Mouse (Mus musculus): Measurements from ENCODE around the gene Tnks1bp1. TPM values are rescaled to one million over a fixed set of nuclear protein-coding genes. Genes with fewer than 3 reads are reported as not detected.

Tnks1bp1 gene
- total and polyA plus RNA-seq, 2 experiments from 2014 or later = 15.4 to 40.5 TPM

DNA sequence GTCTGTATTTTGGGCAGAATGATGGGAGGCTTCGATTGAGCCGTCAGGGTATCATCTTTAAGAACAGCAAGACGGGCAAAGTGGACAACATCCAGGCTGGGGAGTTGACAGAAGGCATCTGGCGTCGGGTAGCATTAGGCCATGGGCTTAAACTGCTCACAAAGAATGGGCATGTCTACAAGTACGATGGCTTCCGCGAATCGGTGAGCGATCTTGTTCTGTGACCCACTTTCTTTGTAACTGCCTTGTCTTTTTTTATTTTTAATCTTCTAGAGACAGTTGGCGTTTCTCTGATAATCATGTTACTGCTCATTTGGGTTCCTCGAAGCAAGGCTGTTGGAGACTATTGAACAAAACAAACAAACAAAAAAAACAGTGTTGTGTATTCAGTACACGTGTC, 9.5 kb upstream of the Tnks1bp1 start:
- Histone ChIP-seq H3K4me2 (ENCODE audit: low read depth, low read length) (peak overlapping the region; percentile 84), H3K4me1 (ENCODE audit: control insufficient read depth, insufficient read depth) (peaks cover 17% of the 10 kb centered on the region), H3K27me3 (ENCODE audit: control insufficient read depth, insufficient read depth, low read length) (no peaks in the 10 kb centered on the region), H3K27ac (ENCODE audit: low read depth) (no peak overlapping the region), H3K36me3 (replicated peaks; ENCODE audit: control insufficient read depth, insufficient read depth, low read length) (peaks cover 41% of the 10 kb centered on the region), H3K9ac (replicated peaks; ENCODE audit: low read depth, low read length) (peak overlapping the region; percentile 86), H3K9me3 (replicated peaks; ENCODE audit: control insufficient read depth, low read length) (no peaks in the 10 kb centered on the region), H3K4me3 (ENCODE audit: low read depth, low read length) (peak overlapping the region; percentile 82)
- 87% methylated on average over 13 of the region's 13 CpGs for WGBS
- DNase-seq (ENCODE audit: low spot score) = no peak
- TF ChIP-seq CTCF (IDR thresholded peaks at IDR 0.05; ENCODE audit: low read depth) (no peak), EP300 (IDR thresholded peaks at IDR 0.05; ENCODE audit: low read depth) (no peak)
- no peak for ATAC-seq (ENCODE audit: insufficient read depth, low read depth)

DNA sequence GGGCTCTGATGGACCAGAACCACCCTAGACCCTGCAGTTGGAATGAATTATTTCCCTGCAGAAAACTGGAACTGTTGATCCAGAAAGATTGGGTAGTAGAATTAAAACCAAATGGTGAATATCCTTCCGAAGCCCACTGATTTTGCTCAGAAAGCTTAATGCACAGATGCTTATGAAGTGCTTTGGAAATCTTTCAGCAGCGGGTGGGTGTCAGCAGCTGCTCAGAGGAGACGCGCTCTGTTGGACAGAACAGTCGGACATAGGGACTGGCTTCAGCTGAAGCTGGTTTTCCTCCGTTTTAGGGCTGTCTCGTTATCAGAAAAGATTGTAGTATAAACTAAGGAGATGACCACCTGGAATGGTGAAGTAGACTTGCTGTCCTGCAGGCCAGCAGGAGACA, 4.2 kb upstream of the Tnks1bp1 start:
- ATAC-seq (ENCODE audit: insufficient read depth, low read depth) (no peak), DNase-seq (ENCODE audit: low spot score) (no peak)
- H3K9ac ChIP-seq (replicated peaks; ENCODE audit: low read depth, low read length) = no peak overlapping the region
- H3K4me2 ChIP-seq (ENCODE audit: low read depth, low read length) = no peak overlapping the region
- WGBS = 87% methylated on average over 7 of the region's 7 CpGs
- H3K27me3 ChIP-seq (ENCODE audit: control insufficient read depth, insufficient read depth, low read length) = no peaks in the 10 kb centered on the region
- no peak overlapping the region for H3K4me3 ChIP-seq (ENCODE audit: low read depth, low read length)
- no peaks in the 10 kb centered on the region for H3K9me3 ChIP-seq (replicated peaks; ENCODE audit: control insufficient read depth, low read length)
- peaks cover 2% of the 10 kb centered on the region; the same call in 1 of the 2 replicates for H3K4me1 ChIP-seq (ENCODE audit: control insufficient read depth, insufficient read depth)
- H3K36me3 ChIP-seq (replicated peaks; ENCODE audit: control insufficient read depth, insufficient read depth, low read length) = peaks cover 77% of the 10 kb centered on the region
- TF ChIP-seq EP300 (IDR thresholded peaks at IDR 0.05; ENCODE audit: low read depth) (no peak), CTCF (IDR thresholded peaks at IDR 0.05; ENCODE audit: low read depth) (no peak)
- H3K27ac ChIP-seq (ENCODE audit: low read depth) = no peak overlapping the region

DNA sequence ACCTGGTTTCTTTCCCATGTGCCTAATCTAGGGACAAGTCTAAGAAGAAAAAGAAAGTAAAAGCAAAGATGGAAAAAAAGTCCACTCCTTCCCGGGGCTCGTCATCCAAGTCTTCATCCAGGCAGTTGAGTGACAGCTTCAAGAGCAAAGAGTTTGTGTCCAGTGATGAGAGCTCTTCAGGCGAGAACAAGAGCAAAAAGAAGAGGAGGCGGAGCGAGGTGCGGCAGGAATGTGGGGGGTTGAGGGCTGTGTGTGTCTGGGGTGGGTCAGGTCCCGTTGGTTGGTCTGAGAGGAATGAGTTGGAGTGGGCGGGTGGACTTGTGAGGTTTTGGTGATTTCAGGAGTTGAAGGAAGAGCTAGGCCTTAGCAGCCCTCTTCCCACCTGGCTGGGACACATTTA, 1.6 kb upstream of the Tnks1bp1 start:
- DNase-seq (ENCODE audit: low spot score) (no peak), ATAC-seq (ENCODE audit: insufficient read depth, low read depth) (no peak)
- H3K9ac ChIP-seq (replicated peaks; ENCODE audit: low read depth, low read length) = no peak overlapping the region
- H3K27ac ChIP-seq (ENCODE audit: low read depth) = no peak overlapping the region
- peaks cover 58% of the 10 kb centered on the region for H3K36me3 ChIP-seq (replicated peaks; ENCODE audit: control insufficient read depth, insufficient read depth, low read length)
- H3K4me3 ChIP-seq (ENCODE audit: low read depth, low read length) = no peak overlapping the region
- 71% methylated on average over 8 of the region's 8 CpGs for WGBS
- TF ChIP-seq CTCF (IDR thresholded peaks at IDR 0.05; ENCODE audit: low read depth) (no peak), EP300 (IDR thresholded peaks at IDR 0.05; ENCODE audit: low read depth) (no peak)
- H3K27me3 ChIP-seq (ENCODE audit: control insufficient read depth, insufficient read depth, low read length) = no peaks in the 10 kb centered on the region
- peaks cover 5% of the 10 kb centered on the region; the same call in 1 of the 2 replicates for H3K4me1 ChIP-seq (ENCODE audit: control insufficient read depth, insufficient read depth)
- H3K4me2 ChIP-seq (ENCODE audit: low read depth, low read length) = no peak overlapping the region
- H3K9me3 ChIP-seq (replicated peaks; ENCODE audit: control insufficient read depth, low read length) = no peaks in the 10 kb centered on the region

DNA sequence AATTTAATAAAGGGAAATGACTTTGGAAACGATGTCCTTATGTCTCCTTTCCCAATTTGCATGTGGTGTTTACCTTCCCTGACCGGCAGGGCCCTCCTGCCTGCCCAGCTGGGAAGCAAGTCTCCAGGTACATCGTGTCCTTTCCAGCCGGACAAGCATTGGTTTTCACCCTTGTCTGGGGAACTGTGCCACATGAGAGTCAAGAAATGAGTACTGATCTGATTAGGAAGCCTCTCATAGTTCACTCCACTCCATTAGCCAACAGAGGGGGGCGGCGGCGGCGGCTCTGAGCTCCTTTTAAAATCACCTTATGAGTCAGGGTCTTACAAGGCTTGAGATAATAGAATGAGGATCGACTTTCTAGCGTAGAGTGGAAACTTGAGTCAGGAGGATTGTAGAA, 741 bp upstream of the Tnks1bp1 start:
- TF ChIP-seq CTCF (IDR thresholded peaks at IDR 0.05; ENCODE audit: low read depth) (0 out of 2 replicates have a peak, but pooled peaks have one; percentile 1), EP300 (IDR thresholded peaks at IDR 0.05; ENCODE audit: low read depth) (no peak)
- DNase-seq (ENCODE audit: low spot score) (no peak), ATAC-seq (ENCODE audit: insufficient read depth, low read depth) (no peak)
- H3K36me3 ChIP-seq (replicated peaks; ENCODE audit: control insufficient read depth, insufficient read depth, low read length) = peaks cover 52% of the 10 kb centered on the region
- peak overlapping the region; percentile 82 for H3K27ac ChIP-seq (ENCODE audit: low read depth)
- H3K4me1 ChIP-seq (ENCODE audit: control insufficient read depth, insufficient read depth) = peaks cover 5% of the 10 kb centered on the region; the same call in 1 of the 2 replicates
- H3K4me2 ChIP-seq (ENCODE audit: low read depth, low read length) = peak overlapping the region; percentile 96
- no peaks in the 10 kb centered on the region for H3K9me3 ChIP-seq (replicated peaks; ENCODE audit: control insufficient read depth, low read length)
- H3K27me3 ChIP-seq (ENCODE audit: control insufficient read depth, insufficient read depth, low read length) = no peaks in the 10 kb centered on the region
- WGBS = 42% methylated on average over 10 of the region's 10 CpGs
- H3K4me3 ChIP-seq (ENCODE audit: low read depth, low read length) = peak overlapping the region; percentile 81
- peak overlapping the region; percentile 78 for H3K9ac ChIP-seq (replicated peaks; ENCODE audit: low read depth, low read length)

DNA sequence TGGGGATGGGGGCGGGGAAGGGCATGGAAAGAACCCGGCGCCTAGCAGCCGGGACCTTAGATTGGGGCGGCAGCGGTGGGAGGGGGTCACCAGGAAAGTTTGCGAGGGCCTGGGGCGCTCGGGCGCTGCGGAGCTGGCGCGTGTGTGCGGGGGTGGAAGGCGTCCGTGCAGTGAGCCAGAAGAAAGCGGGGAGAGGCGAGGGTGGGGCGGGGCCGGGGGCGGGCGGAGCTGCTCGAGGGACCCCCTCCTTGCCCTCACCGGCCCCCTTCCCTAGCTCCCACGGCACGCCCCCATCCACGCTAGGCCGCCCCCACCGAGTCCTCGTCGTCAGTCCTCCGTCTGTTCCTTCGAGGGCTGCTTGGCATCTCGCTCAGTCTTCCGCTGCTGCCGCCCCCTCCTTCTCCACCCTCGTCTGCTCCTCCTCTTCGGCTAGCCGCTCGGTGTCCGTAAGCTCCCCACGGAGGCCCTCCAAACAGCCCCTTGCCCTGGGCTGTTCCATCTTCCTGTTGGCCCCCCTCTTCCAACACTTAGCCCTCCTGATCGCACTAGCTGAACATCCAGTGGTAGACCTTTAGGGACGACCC, 438 bp downstream of the Tnks1bp1 start:
- H3K9me3 ChIP-seq (replicated peaks; ENCODE audit: control insufficient read depth, low read length) = no peaks in the 10 kb centered on the region
- no peaks in the 10 kb centered on the region for H3K27me3 ChIP-seq (ENCODE audit: control insufficient read depth, insufficient read depth, low read length)
- H3K4me1 ChIP-seq (ENCODE audit: control insufficient read depth, insufficient read depth) = peaks cover 5% of the 10 kb centered on the region; the same call in 1 of the 2 replicates
- ATAC-seq (ENCODE audit: insufficient read depth, low read depth) (peak; percentile 51), DNase-seq (ENCODE audit: low spot score) (peak; percentile 73)
- peaks cover 46% of the 10 kb centered on the region for H3K36me3 ChIP-seq (replicated peaks; ENCODE audit: control insufficient read depth, insufficient read depth, low read length)
- peak overlapping the region; percentile 82 for H3K27ac ChIP-seq (ENCODE audit: low read depth)
- H3K9ac ChIP-seq (replicated peaks; ENCODE audit: low read depth, low read length) = peak overlapping the region; percentile 78
- no peak for TF ChIP-seq EP300 (IDR thresholded peaks at IDR 0.05; ENCODE audit: low read depth)
- no peak for TF ChIP-seq CTCF (IDR thresholded peaks at IDR 0.05; ENCODE audit: low read depth)
- peak overlapping the region; percentile 81 for H3K4me3 ChIP-seq (ENCODE audit: low read depth, low read length)
- WGBS = under 1% methylated on average over 20 of the region's 44 CpGs
- H3K4me2 ChIP-seq (ENCODE audit: low read depth, low read length) = peak overlapping the region; percentile 96

GRCm38 (mm10) chr2:85049277-85049676, 1.5 kb downstream of the Tnks1bp1 start:
- Histone ChIP-seq H3K4me2 (ENCODE audit: low read depth, low read length) (peak overlapping the region; percentile 96), H3K4me3 (ENCODE audit: low read depth, low read length) (peak overlapping the region; percentile 81), H3K9me3 (replicated peaks; ENCODE audit: control insufficient read depth, low read length) (no peaks in the 10 kb centered on the region), H3K27ac (ENCODE audit: low read depth) (peak overlapping the region; percentile 82; the same call in 1 of the 2 replicates), H3K9ac (replicated peaks; ENCODE audit: low read depth, low read length) (peak overlapping the region; percentile 78; the same call in 1 of the 2 replicates), H3K27me3 (ENCODE audit: control insufficient read depth, insufficient read depth, low read length) (no peaks in the 10 kb centered on the region), H3K4me1 (ENCODE audit: control insufficient read depth, insufficient read depth) (peaks cover 5% of the 10 kb centered on the region; the same call in 1 of the 2 replicates), H3K36me3 (replicated peaks; ENCODE audit: control insufficient read depth, insufficient read depth, low read length) (peaks cover 36% of the 10 kb centered on the region)
- 59% methylated on average over 4 of the region's 4 CpGs for WGBS
- peak; percentile 17 for DNase-seq (ENCODE audit: low spot score)
- ATAC-seq (ENCODE audit: insufficient read depth, low read depth) = no peak
- TF ChIP-seq EP300 (IDR thresholded peaks at IDR 0.05; ENCODE audit: low read depth) = no peak
- TF ChIP-seq CTCF (IDR thresholded peaks at IDR 0.05; ENCODE audit: low read depth) = no peak
